Mouse (Mus musculus): ENCODE measurements around the gene Mga.

- TF ChIP-seq POLR2A (IDR thresholded peaks at IDR 0.05; ENCODE audit: low read depth, low read length) = no peak
- no peak for TF ChIP-seq CTCF (conservative IDR thresholded peaks at IDR 0.05 in 1 of 2, IDR thresholded peaks at IDR 0.05 in 1 of 2; ENCODE audit: low read depth in 2 of 2, low read length in 2 of 2)
- no peak for TF ChIP-seq TBP (conservative IDR thresholded peaks at IDR 0.05; ENCODE audit: low read depth, low read length)
- TF ChIP-seq GABPA (IDR thresholded peaks at IDR 0.05; ENCODE audit: insufficient replicate concordance, low read depth, low read length) = no peak
- TF ChIP-seq EP300 (IDR thresholded peaks at IDR 0.05; ENCODE audit: low read length) = no peak
- no peak for TF ChIP-seq E2F4 (IDR thresholded peaks at IDR 0.05; ENCODE audit: insufficient replicate concordance, low read depth, low read length)
Measured at GRCm38 (mm10) chr2:119857341-119857740, 39.7 kb upstream of the Mga start.
